Mouse (Mus musculus): ENCODE measurements around the gene Washc4.

DNA sequence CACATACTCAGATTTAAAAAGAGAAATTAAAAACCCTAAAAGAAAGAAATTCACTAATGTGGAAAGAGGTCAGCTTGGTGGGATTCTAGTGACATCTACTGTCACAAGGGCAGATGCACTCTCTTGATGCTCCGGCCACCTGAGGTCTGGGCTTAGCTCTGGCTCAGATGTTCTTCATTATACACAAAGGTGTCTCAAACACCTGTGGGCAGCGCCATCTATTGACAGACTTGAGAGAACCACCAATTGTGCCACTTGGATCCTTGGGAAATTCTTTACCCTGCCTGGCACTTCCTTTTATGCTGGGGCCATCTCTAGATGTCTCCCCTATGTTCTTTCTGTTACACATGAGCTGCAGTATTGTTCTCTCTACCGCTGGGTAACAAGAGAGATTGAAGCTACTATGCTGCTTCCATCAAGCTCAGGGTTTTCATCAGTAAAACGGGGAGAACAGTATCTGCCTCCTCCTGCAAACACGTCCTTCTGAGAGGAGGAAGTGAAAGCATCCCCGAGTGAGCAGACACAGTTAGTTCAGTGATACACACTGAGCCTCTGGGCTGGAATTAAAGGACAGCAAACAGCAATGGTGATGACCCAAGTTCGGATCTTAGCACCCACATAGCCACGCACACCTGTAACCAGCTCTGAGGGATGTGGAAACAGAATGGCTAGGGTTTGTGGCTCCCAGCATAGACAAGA is 34.4 kb upstream of the Washc4 start:
- no peak for TF ChIP-seq GATA1 (IDR thresholded peaks at IDR 0.05; ENCODE audit: borderline replicate concordance, low read length)
- no peak for TF ChIP-seq FLI1 (IDR thresholded peaks at IDR 0.05; ENCODE audit: low read length)

Data from megakaryocyte, embryonic 14.5 days (primary cell).